Mouse (Mus musculus): ENCODE results near the gene B4galt2. TPM values are rescaled to one million over a fixed set of nuclear protein-coding genes. Genes with fewer than 3 reads are reported as not detected.
A peak's percentile ranks its signal among the peaks of the same experiment; 100 is the strongest.

B4galt2 gene
- polyA plus RNA-seq (2012; ENCODE audit: insufficient read depth, insufficient read length, missing spikeins): 1.3 and 1.5 TPM in 2 replicates

GRCm38 (mm10) chr4:117882701-117883691 lies at the start of gene B4galt2:
Gene B4galt2, minus strand, starts transcription at chr4:117883487.
- Histone ChIP-seq H3K4me3 (ENCODE audit: insufficient read depth, low read depth, low read length) (peak within 1 kb of the TSS; percentile 66), H3K4me1 (ENCODE audit: control insufficient read depth, insufficient read depth, insufficient read length, low read length) (peaks cover 8% of the 10 kb centered on the region), H3K27ac (replicated peaks; ENCODE audit: low read depth, low read length) (no peak within 1 kb of the TSS)

- no peak within 1 kb of the TSS for H3K27ac ChIP-seq (replicated peaks; ENCODE audit: low read depth, low read length)
- peak within 1 kb of the TSS; percentile 20; the same call in 1 of the 2 replicates for H3K4me3 ChIP-seq (ENCODE audit: insufficient read depth, low read depth, low read length)
- no peaks in the 10 kb centered on the region for H3K4me1 ChIP-seq (ENCODE audit: control insufficient read depth, insufficient read depth, insufficient read length, low read length)
Measured at GRCm38 (mm10) chr4:117929391-117929881, 46.1 kb upstream of the B4galt2 start, which contains the start of gene Artn. Gene Artn, minus strand, starts transcription at chr4:117929763.

GRCm38 (mm10) chr4:117928699-117929241 lies 45.5 kb upstream of the B4galt2 start:
- H3K4me3 ChIP-seq (ENCODE audit: insufficient read depth, low read depth, low read length): peak overlapping the region; percentile 20; the same call in 1 of the 2 replicates
- no peak overlapping the region for H3K27ac ChIP-seq (replicated peaks; ENCODE audit: low read depth, low read length)
- H3K4me1 ChIP-seq (ENCODE audit: control insufficient read depth, insufficient read depth, insufficient read length, low read length): no peaks in the 10 kb centered on the region

GRCm38 (mm10) chr4:117928234-117928633 lies 44.9 kb upstream of the B4galt2 start:
- H3K4me1 ChIP-seq (ENCODE audit: control insufficient read depth, insufficient read depth, insufficient read length, low read length): no peaks in the 10 kb centered on the region
- no peak overlapping the region for H3K27ac ChIP-seq (replicated peaks; ENCODE audit: low read depth, low read length)
- no peak overlapping the region for H3K4me3 ChIP-seq (ENCODE audit: insufficient read depth, low read depth, low read length)

- Histone ChIP-seq H3K4me3 (ENCODE audit: insufficient read depth, low read depth, low read length) (peak overlapping the region; percentile 33), H3K27ac (replicated peaks; ENCODE audit: low read depth, low read length) (no peak overlapping the region), H3K4me1 (ENCODE audit: control insufficient read depth, insufficient read depth, insufficient read length, low read length) (no peaks in the 10 kb centered on the region)
Measured at GRCm38 (mm10) chr4:117926545-117927482, 43.5 kb upstream of the B4galt2 start.

- H3K4me1 ChIP-seq (ENCODE audit: control insufficient read depth, insufficient read depth, insufficient read length, low read length): no peaks in the 10 kb centered on the region
- H3K4me3 ChIP-seq (ENCODE audit: insufficient read depth, low read depth, low read length): no peak overlapping the region
- H3K27ac ChIP-seq (replicated peaks; ENCODE audit: low read depth, low read length): no peak overlapping the region
Measured at GRCm38 (mm10) chr4:117924916-117925315, 41.6 kb upstream of the B4galt2 start.

- Histone ChIP-seq H3K4me1 (ENCODE audit: control insufficient read depth, insufficient read depth, insufficient read length, low read length) (no peaks in the 10 kb centered on the region), H3K4me3 (ENCODE audit: insufficient read depth, low read depth, low read length) (no peak overlapping the region), H3K27ac (replicated peaks; ENCODE audit: low read depth, low read length) (no peak overlapping the region)
Measured at GRCm38 (mm10) chr4:117923450-117923849, 40.2 kb upstream of the B4galt2 start.

- H3K4me1 ChIP-seq (ENCODE audit: control insufficient read depth, insufficient read depth, insufficient read length, low read length): no peaks in the 10 kb centered on the region
- no peak overlapping the region for H3K4me3 ChIP-seq (ENCODE audit: insufficient read depth, low read depth, low read length)
- no peak overlapping the region for H3K27ac ChIP-seq (replicated peaks; ENCODE audit: low read depth, low read length)
Measured at GRCm38 (mm10) chr4:117921358-117921757, 38.1 kb upstream of the B4galt2 start.

GRCm38 (mm10) chr4:117918762-117919161 lies 35.5 kb upstream of the B4galt2 start:
- no peak overlapping the region for H3K27ac ChIP-seq (replicated peaks; ENCODE audit: low read depth, low read length)
- H3K4me3 ChIP-seq (ENCODE audit: insufficient read depth, low read depth, low read length): no peak overlapping the region
- H3K4me1 ChIP-seq (ENCODE audit: control insufficient read depth, insufficient read depth, insufficient read length, low read length): peaks cover 4% of the 10 kb centered on the region

- no peak overlapping the region for H3K4me3 ChIP-seq (ENCODE audit: insufficient read depth, low read depth, low read length)
- no peak overlapping the region for H3K27ac ChIP-seq (replicated peaks; ENCODE audit: low read depth, low read length)
- H3K4me1 ChIP-seq (ENCODE audit: control insufficient read depth, insufficient read depth, insufficient read length, low read length): peaks cover 8% of the 10 kb centered on the region
Measured at GRCm38 (mm10) chr4:117918261-117918660, 35.0 kb upstream of the B4galt2 start.

- no peak overlapping the region for H3K27ac ChIP-seq (replicated peaks; ENCODE audit: low read depth, low read length)
- H3K4me3 ChIP-seq (ENCODE audit: insufficient read depth, low read depth, low read length): no peak overlapping the region
- peaks cover 9% of the 10 kb centered on the region for H3K4me1 ChIP-seq (ENCODE audit: control insufficient read depth, insufficient read depth, insufficient read length, low read length)
Measured at GRCm38 (mm10) chr4:117917847-117918246, 34.6 kb upstream of the B4galt2 start.

- Histone ChIP-seq H3K4me3 (ENCODE audit: insufficient read depth, low read depth, low read length) (no peak overlapping the region), H3K4me1 (ENCODE audit: control insufficient read depth, insufficient read depth, insufficient read length, low read length) (peaks cover 12% of the 10 kb centered on the region), H3K27ac (replicated peaks; ENCODE audit: low read depth, low read length) (no peak overlapping the region)
Measured at GRCm38 (mm10) chr4:117917402-117917801, 34.1 kb upstream of the B4galt2 start.

- Histone ChIP-seq H3K27ac (replicated peaks; ENCODE audit: low read depth, low read length) (peak overlapping the region; percentile 24; the same call in 1 of the 2 replicates), H3K4me3 (ENCODE audit: insufficient read depth, low read depth, low read length) (no peak overlapping the region), H3K4me1 (ENCODE audit: control insufficient read depth, insufficient read depth, insufficient read length, low read length) (peaks cover 12% of the 10 kb centered on the region)
Measured at GRCm38 (mm10) chr4:117916386-117916785, 33.1 kb upstream of the B4galt2 start.

GRCm38 (mm10) chr4:117915489-117916105 lies 32.3 kb upstream of the B4galt2 start:
- H3K4me1 ChIP-seq (ENCODE audit: control insufficient read depth, insufficient read depth, insufficient read length, low read length): peaks cover 12% of the 10 kb centered on the region
- H3K4me3 ChIP-seq (ENCODE audit: insufficient read depth, low read depth, low read length): peak overlapping the region; percentile 94
- 0 out of 2 replicates have a peak overlapping the region, but pooled peaks have one; percentile 10 for H3K27ac ChIP-seq (replicated peaks; ENCODE audit: low read depth, low read length)

Measured in brown adipose tissue, adult 24 weeks (tissue).